Mouse (Mus musculus) heart, adult 18-20 months (tissue): ENCODE data around the gene Olfr266. TPM values are rescaled to one million over a fixed set of nuclear protein-coding genes. Genes with fewer than 3 reads are reported as not detected.

Experiments used
- DNase-seq, 2 experiments: peaks; one replicate each; pipeline ENCODE4 v3.0.0; 2021 to 2022; ENCODE audit warnings: mixed read lengths in 1 of 2
- long read RNA-seq, 2 experiments: library from polyadenylated mRNA; stranded (forward); transcript quantifications; one replicate each; pipeline ENCODE4 v2.0.0; 2021
- total RNA-seq, 2 experiments: library from RNA; stranded (reverse); gene quantifications; 2 replicates each; pipeline ENCODE4 v1.2.3; 2021

The Olfr266 gene
- total RNA-seq: not detected
- long read RNA-seq, experiment 1: 0 reads
- long read RNA-seq, experiment 2: 0 reads

GRCm38 (mm10) chr3:106826187-106826586, at the start of gene Olfr266:
Gene Olfr266 (minus strand): TSS chr3:106826287.
- DNase-seq: no peak

- DNase-seq: no peak
These were observed 49.5 kb upstream of the Olfr266 start for GRCm38 (mm10) chr3:106875626-106876025.

GRCm38 (mm10) chr3:106872893-106873292, 46.8 kb upstream of the Olfr266 start:
- no peak for DNase-seq

- DNase-seq: peak in 1 of 2 experiments; percentile 3
These were observed 6.0 kb upstream of the Olfr266 start for GRCm38 (mm10) chr3:106832107-106832506.

GRCm38 (mm10) chr3:106817676-106818075, 8.4 kb downstream of the Olfr266 start:
- DNase-seq: no peak

- no peak for DNase-seq
These were observed 17.0 kb downstream of the Olfr266 start for GRCm38 (mm10) chr3:106808972-106809695.

- no peak for DNase-seq
These were observed 28.0 kb downstream of the Olfr266 start for GRCm38 (mm10) chr3:106798079-106798478.

- peak; percentile 5 to 52 for DNase-seq
These were observed 36.2 kb downstream of the Olfr266 start, which contains the start of gene Cd53 for GRCm38 (mm10) chr3:106789930-106790329. Gene Cd53 (minus strand): TSS chr3:106790149.

GRCm38 (mm10) chr3:106788440-106788887, 37.6 kb downstream of the Olfr266 start:
- peak in 1 of 2 experiments; percentile 10 for DNase-seq

- DNase-seq: peak in 1 of 2 experiments; percentile 3
These were observed 38.1 kb downstream of the Olfr266 start for GRCm38 (mm10) chr3:106787972-106788371.

- DNase-seq: peak in 1 of 2 experiments; percentile 18
These were observed 41.0 kb downstream of the Olfr266 start for GRCm38 (mm10) chr3:106785130-106785529.

GRCm38 (mm10) chr3:106771834-106772233, 54.3 kb downstream of the Olfr266 start:
- DNase-seq: no peak

Other genes with a start within 250 kb of the Olfr266 start
- 10 to 100 TPM; 12.8 to 14.4 TPM for gene Lrif1, start 141.3 kb downstream of the Olfr266 start, total RNA-seq
- gene Cd53, start 36.1 kb downstream of the Olfr266 start, total RNA-seq: 10 to 100 TPM in 1 of 2 experiments, 1 to 10 TPM in 1; 5.7 to 12.0 TPM
- gene Kcna3, start 209.9 kb upstream of the Olfr266 start, total RNA-seq: under 1 TPM; 0.22 to 0.64 TPM